Mouse (Mus musculus): Measurements from ENCODE around the gene Olfr1200.

Gene Olfr1200

DNA sequence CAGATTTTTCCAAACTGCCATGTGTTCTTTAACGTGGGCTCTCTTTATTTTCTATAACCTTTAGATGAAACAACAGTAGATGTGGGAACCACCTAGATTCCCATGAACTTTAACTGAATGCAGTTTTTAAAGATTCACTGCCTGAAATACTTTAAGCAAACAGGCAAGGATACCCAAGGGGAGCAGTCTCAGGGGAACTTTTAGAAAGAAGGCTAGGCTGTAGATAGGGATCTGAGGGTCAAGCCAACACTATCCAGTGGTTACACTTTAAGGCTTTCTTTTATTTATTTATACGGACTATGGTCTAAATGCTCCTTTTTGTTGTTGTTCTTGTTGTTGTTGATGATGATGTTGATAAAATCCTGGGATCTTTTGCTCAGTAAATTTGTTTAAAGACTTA lies at the start of gene Olfr1200:
Gene Olfr1200, minus strand, starts transcription at position 101 of the 400 bp plus-strand sequence.
- DNase-seq (ENCODE audit: low spot score): no peak

DNA sequence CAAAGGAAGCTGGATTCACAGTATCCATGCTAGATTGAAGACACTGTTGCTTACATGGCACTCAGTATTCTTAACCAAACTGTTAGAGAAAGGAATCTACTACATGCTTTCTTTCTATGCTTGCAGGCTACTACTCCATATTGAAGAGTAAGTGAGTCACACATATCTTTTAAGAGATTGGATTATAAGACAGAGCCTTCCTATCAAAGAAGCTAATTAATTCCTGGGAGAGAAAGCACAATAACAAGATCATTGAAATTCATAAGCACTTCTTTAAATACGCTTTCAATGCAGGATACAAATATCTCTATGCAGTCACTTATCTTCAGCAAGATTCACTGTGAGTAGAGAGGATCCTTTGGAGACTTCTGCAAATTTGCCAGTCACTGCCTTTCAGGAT lies 43.9 kb upstream of the Olfr1200 start, which contains the start of gene Olfr1202:
Gene Olfr1202, plus strand, starts transcription at position 301 of the 400 bp plus-strand sequence.
- DNase-seq (ENCODE audit: low spot score): no peak

DNA sequence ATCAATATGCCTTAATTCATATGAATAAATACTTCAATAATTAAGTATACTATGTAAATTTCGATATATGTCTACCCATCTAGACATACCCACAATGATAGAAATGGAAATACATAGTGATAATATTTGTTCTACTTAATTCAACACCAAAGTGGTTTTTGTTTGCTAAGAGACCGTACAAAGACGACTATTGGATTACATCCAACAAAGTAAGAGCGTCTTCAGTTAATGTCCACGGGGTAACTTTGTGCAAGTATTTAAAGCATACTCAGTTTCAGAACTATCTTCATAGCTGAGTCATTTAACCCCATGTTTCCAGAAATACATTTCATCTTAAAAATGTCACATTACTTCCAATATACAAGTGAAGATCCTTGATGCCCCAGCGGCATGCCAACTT lies 22.4 kb upstream of the Olfr1200 start, which contains the start of gene Olfr1201:
Gene Olfr1201, plus strand, starts transcription at position 301 of the 400 bp plus-strand sequence.
- no peak for DNase-seq (ENCODE audit: low spot score)

DNA sequence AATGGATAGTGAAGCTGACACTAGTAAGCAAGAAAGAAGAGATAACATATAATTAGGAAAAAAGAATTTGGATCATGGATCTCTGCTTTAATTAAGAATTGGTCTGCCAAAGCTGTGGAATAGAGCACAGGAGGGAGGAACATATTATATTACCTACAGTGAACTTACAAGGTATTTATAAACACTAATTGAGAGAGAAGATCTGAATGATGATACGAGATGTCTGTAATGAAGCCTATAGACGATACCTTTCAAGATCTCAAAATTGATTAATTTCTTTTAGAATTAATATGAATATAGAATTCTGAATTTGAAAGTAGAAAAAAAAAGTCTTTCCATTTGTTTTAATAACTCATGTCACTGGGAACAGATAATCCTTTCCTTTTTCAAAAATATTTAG lies 9.9 kb downstream of the Olfr1200 start, which contains the start of gene Olfr1199:
Gene Olfr1199, minus strand, starts transcription at position 101 of the 400 bp plus-strand sequence.
- DNase-seq (ENCODE audit: low spot score): no peak

DNA sequence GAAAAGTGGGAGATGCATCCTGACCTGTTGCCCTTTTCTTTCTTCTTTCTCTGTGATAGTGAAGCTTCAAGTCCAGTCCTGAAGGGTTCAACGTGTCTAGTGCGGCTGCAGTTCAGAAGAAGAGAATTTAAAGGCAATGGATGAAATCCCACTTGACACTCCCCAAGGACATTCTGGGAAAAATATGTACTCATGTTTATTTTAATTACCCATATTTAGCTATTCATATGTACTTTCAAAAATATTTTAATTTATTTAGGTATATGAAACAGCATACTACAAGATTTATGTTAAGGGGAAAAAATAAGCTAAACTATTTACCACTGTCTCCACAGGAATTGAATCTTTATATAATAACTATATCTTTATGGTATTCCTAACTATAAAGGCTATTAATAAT lies 19.0 kb downstream of the Olfr1200 start, which contains the start of gene Olfr1198:
Gene Olfr1198, minus strand, starts transcription at position 101 of the 400 bp plus-strand sequence.
- no peak for DNase-seq (ENCODE audit: low spot score)

DNA sequence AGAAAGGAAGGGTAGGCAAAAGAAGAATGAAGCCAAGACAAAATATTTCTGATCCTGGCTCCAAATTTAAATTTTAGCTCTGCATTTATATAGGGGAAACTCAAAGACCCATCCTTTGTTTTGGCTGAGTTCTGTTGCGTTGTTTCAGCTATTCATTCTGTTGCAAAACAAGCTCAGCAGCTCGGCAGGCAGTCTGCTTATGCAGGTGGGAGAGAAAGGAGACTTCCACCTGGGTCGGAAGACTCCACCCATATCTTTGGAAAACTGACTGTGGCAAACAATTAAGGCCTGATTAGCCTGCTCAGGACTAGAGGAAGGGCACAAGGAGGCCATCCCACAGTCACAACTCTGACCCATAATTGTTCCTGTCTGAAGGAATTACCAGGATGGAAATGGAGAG lies 26.9 kb downstream of the Olfr1200 start:
- DNase-seq (ENCODE audit: low spot score): no peak

DNA sequence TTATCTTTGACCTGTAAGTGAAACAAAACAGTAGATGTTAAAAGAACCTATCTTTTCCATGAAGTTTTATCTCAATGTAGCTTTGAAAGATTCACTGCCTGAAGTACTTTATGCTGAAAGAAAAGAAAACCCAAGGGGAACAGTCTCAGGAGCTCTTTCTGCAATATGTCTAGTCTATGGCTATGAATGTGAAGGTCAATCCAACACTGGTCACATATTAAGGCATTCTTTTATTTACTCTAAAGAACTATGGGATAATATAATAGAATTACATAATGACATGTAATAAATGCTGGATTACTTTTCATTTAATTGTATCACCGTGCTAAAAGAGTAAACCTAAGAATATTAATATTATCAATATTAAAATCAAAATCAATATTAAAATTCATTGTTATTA lies 38.0 kb downstream of the Olfr1200 start, which contains the start of gene Olfr1197:
Gene Olfr1197, minus strand, starts transcription at position 101 of the 400 bp plus-strand sequence.
- no peak for DNase-seq (ENCODE audit: low spot score)
